Mouse (Mus musculus) layer of hippocampus, postnatal 25 days (tissue): Measurements from ENCODE around the gene Pik3r1. TPM values are rescaled to one million over a fixed set of nuclear protein-coding genes. Genes with fewer than 3 reads are reported as not detected.
A peak's percentile ranks its signal among the peaks of the same experiment; 100 is the strongest.

Experiments
- DNase-seq, 2 experiments: peaks; one replicate each; pipeline ENCODE4 v3.0.0; 2022; ENCODE audit warnings: mixed read lengths in 2 of 2, low spot score in 1 of 2; ENCODE audit errors: extremely low spot score in 1 of 2
- total RNA-seq, 2 experiments: library from RNA; stranded (reverse); gene quantifications; 2 replicates each; pipeline ENCODE4 v1.2.3; 2021

Pik3r1 gene
- total RNA-seq, 2 experiments from 2014 or later = 83.9 to 85.4 TPM

DNA sequence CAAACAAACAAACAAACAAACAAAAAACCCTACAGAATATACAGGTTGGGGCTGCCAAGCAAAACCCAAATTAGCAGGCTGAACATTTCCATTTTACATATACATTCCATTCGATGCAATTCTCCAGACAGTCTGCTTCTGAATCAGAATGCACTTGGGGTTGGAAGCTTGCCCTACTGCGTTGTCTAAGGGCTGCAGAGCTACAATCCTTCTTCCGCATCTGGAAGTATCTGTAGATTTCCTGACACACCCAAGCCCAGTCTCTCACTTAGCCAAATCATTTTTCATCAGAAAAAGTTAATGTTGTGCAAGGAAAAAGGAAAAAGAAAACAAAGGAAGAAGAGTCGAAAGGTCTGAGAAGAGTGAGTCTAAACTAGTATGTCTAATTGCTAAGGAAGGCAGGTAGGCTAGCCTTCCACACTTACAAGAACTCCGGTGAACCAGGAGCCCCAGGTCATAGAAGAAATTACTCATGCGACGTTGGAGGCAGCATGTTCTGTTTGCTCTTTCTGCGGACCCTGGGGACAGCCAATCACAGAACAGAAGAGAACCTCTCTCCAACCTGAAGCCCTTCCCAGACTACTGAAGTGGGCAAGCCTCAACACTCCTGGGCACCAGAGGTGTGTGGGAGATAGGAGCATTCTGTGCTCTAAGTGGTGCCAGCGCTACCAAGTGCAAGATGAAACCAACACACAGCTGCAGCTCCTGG is 55.1 kb downstream of the Pik3r1 start:
- no peak for DNase-seq

GRCm38 (mm10) chr13:101712099-101712498 is 55.9 kb downstream of the Pik3r1 start:
- DNase-seq = no peak

GRCm38 (mm10) chr13:101711301-101711700 is 56.7 kb downstream of the Pik3r1 start:
- DNase-seq = no peak

DNA sequence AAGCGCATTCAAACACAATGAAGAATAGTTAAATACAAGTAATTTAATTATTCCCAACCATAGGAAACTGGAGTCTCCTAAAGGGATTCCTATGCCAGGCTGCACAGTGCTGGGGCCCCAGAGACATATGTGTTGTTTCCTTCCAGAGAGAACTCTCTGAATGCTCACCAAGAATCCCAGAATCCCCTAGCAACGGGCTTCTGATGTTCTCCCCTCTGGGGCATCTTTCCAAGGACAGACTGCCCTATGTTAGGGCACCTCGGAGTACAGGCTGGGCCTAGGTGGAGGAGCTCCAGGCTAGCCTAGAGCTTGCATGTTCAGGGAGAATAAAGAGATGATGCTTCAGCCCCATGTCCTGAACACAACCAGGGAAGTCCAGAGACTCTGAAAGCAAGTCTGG is 58.2 kb downstream of the Pik3r1 start:
- DNase-seq = no peak

DNA sequence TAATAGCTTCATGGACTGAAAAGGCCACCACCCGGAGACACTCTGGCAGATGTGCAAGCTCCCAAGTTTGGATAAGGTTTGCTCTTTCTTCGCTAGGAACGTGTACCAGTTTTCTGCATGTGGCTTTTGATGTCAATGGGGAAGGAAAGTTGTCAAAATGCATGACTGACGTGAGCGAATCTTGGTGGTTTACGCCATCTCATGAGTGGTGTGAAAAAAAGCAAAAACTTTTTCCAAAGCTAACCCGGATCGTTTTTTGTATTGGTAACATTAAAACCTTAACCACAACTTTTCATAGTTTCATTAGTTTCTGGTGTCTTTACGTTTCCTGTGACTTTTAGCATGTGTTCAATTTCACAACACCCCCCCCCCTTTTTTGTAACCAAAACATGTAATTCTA is 60.8 kb downstream of the Pik3r1 start:
- DNase-seq = no peak

DNA sequence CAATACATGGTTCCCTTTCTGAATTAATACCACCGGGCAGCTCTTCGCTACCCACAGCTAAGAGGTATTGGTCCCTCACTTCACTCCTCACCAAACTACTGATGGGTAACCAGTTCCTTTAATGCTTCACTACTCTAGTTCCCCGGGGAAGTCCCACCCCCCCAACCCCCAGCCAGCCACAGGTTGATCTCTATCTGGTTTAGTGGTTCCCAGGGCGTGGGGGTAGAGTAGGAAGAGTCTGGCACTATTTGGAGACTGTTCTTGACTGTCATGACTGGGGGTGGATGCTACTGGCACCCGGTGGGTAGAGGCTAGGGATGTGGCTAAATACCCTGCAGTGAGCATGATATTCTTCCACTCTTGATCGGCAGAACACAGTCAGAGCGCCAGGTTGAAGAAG is 61.6 kb downstream of the Pik3r1 start:
- DNase-seq = no peak

DNA sequence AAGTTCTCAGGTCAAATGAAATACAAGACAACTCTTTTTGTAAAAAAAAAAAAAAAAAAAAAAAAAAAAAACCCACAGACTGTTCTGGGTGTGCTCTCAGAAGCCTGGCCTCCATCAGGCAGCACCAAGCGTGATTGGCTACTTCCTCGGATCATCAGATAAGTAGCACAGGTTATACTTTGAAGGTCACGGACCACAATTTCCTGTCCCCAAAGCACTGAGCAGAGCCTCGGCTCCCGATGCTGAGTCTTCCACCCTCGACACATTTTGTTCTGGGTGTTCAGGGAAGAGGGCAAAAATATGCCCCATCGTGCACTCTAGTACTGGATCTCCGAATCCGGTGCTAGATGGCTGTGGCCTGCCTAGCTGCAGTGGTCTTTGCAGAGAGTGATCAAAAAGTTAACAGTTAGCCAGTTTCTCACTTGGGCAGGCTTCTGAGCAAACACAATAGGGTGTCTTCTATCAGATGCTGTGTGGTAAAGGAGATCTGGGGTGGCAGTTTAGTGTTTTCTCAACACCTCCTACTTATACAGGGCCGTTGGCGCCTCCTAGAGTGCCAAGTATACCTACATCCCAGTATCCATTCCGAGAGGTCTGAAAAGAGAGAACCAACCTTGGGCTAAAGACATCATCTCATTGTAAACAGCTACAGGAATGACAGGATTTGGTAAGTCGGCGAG is 65.8 kb downstream of the Pik3r1 start:
- no peak for DNase-seq

- no peak for DNase-seq
Measured at GRCm38 (mm10) chr13:101701632-101702031, 66.4 kb downstream of the Pik3r1 start.

DNA sequence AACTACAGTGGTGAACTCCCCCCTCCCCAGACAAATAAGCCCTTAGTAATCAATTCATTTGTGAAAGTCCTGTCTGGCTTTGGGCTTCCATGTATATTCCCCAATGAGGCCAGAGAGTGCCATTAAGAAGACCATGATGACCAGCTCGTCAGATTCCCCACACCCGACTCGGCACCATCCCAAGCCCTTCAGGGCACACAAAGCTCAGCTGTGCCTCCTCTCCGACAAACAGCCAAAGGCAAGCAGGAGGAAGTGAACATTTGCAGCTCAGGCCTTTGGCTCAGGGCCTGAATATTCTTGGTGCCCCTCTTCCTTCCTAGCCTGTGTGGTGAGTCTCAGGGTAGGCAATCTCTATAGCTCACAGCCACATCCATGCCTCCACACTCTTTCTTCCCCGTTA is 68.3 kb downstream of the Pik3r1 start:
- no peak for DNase-seq

- DNase-seq = no peak
Measured at GRCm38 (mm10) chr13:101697966-101698365, 70.1 kb downstream of the Pik3r1 start.

DNA sequence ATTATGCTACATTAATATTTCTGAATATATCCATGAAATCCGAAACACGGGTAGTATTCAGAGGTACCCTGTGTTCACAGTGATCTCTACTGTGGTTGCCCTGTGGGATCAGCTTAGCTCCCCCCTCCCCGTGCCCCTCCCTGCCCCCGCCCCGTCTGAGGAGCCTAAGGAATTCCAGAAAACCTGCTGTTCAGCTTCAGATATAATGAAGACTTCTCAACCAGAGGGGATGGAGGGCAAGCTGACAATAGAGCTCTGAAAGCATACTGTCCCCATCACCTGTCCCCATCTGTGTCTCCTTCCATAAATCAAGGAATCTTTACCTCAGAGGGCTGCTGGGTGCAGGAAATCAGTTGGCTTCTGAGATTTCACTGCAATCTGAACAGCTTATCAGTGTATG is 70.6 kb downstream of the Pik3r1 start:
- no peak for DNase-seq

DNA sequence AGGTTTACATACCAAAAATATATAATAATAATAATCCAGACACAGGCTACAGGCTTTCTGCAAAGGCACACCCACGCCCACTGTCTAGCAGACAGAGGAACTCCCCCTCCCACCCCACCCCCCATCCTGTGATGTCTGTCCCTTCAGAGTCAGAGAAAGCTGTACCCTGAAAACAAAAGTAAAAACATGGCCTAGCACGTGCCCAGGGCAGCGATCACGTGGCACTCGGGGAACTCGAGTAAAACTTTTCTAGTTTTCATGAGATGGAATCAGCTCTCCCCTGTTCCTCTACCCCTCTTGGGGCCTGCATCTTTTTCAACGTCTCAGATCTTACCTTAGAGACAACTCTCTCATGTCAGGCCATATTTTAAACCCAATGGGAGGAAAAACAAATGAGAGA is 71.2 kb downstream of the Pik3r1 start:
- no peak for DNase-seq

- DNase-seq = no peak
Measured at GRCm38 (mm10) chr13:101696316-101696715, 71.7 kb downstream of the Pik3r1 start.

- peak; percentile 76 to 98 for DNase-seq
Measured at GRCm38 (mm10) chr13:101695876-101696275, 72.1 kb downstream of the Pik3r1 start.

DNA sequence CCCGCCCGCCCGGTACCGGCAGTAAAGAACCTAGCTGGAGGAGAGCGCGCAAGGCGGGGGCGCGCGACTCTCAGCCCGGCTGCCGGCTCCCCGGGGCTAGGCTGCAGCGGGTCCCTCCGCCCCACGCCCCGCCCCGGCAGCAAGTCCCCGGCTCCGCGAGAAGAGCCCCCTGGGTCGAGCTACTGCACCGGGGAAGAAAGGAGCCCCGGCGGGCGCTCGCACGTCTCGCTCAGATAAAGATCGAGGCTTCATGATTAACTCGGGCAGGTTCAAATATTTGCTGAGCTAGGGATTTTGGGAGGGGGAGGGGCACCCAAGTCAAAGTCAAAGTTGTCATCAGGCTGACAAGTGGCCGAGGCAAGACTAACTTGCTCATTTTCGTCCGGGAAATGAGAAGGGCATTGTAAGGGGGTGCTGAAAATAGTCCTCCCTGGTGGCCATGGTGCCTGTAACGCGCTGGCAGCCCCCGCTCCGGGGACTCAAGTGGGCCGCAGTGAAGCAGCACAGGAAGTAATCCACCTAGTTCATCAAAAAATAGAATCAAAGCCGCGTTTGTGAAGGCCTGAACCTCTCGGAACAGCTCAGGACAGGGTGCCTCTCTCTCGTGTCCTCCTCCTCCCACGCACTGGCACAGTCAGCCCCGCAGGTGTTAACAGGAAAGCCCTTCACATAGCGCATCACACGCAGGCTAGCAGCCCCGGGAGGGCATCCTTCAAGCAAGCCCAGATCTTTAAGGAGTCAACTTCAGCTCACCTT is 73.3 kb downstream of the Pik3r1 start:
- peak; percentile 38 to 54 for DNase-seq

DNA sequence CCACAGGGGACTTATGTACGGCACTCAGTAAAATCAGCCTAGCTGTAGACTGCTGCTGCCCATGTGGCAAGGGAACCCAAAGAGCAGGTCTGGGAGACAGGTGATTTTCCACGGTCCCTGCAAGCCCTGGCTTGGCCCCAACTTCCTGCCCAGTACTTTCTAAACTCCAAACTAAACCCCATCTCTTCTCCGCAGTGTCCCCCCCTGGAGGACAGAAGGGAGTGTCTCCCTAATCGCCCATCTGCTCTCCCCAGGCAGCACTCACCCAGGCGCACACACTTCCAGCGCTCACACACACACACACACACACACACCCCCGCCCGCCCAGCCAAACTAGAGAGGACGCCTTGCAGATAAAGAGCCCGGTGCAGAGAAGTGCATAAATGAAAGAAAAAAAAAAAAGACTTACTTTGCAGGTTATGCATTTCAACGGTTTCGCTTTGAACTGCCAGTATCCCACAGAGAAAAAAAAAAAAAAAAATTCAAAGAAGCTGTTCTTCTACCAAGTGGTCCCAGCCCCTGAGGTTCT is 74.0 kb downstream of the Pik3r1 start:
- DNase-seq = peak; percentile 56

DNA sequence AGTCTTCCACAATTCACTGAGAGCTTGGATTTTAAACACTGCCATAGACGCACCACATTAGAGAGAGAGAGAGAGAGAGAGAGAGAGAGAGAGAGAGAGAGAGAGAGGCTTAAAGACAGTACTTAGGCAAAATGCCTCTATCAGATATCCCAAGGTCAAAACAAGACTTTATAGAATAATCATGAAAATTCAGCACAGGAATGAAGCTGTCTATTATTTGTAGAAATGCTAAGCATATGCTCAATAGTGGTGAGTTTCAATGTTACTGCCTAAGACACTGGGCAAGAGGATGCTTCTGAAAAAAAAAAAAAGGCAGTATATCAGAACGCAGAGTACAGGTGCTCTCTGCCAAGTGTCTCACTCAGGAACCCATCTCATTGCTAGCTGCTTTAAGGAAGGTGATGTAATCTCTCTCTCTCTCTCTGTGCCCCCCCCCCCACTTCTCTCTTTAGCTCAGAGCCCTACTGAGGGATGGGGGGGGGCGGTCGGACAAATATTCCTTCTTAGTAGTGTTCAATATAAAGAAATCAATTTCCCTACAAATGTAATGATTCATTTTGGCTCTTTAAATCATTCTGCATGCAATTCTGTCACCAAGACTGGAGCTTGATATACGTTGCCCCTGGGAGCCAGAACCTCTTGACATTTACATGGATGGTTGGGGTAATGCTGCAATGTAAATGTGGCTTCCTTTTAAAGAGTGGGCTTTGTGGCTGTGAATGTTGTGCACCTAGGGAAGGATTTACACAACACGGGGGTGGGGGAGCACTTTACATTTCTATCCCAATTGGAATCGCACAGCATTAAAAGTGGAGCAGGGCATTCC is 74.9 kb downstream of the Pik3r1 start:
- DNase-seq = no peak

- peak; percentile 62 to 68 for DNase-seq
Measured at GRCm38 (mm10) chr13:101692239-101692784, 75.7 kb downstream of the Pik3r1 start.

DNA sequence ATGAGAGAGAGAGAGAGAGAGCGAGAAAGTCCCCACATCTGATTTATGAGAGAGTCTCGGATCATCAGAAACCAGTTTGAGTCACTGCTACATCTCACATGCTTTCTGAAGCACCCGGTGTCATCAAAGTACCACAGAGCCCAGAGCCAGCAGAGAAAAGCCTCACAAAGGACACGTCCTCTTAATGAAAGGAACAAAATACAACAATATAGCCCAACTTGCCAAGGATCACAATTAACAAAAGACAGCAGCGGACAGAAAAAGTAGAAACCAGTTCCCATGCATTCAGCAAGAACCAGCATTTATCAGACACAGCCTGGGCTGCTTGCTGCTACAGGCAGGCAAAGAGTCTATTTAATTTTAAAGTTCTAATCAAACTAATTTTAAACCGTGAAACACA is 76.3 kb downstream of the Pik3r1 start:
- no peak for DNase-seq
